Mouse (Mus musculus): ENCODE measurements around the gene Cbx1. TPM values are rescaled to one million over a fixed set of nuclear protein-coding genes. Genes with fewer than 3 reads are reported as not detected.

Cbx1 gene
- total and polyA plus RNA-seq, 3 experiments, result 8.4 to 36.9 (median 34.8) TPM

DNA sequence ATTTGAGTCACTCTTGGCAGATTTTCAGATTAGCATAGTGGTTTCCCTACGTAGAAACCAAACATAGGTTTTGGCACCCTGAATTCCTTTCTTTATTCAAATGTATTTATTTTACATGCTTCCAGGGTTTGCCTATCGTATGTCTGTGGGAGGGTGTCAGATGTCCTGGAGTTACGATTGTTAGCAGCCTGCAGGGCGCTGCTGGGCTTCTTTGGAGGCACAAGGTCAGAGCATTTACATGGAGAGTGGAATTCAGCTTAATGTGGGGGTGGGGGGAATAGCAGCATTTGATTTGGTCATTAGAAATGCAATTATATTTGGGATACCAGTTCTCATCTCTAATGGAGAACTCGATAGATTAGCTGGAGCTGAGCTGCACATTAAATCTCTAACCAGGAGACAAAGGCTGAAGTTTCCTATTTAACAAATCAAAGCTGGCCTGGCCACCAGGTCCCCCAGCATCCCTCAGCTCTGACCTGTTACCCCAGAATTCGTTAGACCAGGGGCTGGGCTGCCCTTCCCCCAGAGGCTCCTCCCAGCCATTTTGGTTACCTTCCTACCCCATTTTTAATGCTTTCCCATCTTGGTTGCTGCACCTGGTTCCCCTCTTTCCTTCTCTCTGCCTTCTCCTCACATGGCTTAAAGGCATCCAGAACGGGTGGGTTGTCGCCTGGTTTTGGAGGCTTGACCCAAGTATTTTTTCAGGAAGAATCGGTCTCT, 2.0 kb upstream of the Cbx1 start:
- intact Hi-C loops (cut with DNase I), result no loop called here
- H3K9ac ChIP-seq (ENCODE audit: low read depth, low read length), result no peak overlapping the region
- H3K4me3 ChIP-seq, result no peak overlapping the region
- H3K27me3 ChIP-seq (ENCODE audit: control insufficient read depth, insufficient read depth, low read length), result no peaks in the 10 kb centered on the region
- TF ChIP-seq CTCF (IDR thresholded peaks at IDR 0.05) (no peak), EP300 (IDR thresholded peaks at IDR 0.05; ENCODE audit: insufficient read depth, low read depth, low read length) (no peak), POLR2A (IDR thresholded peaks at IDR 0.05; ENCODE audit: insufficient read depth, low read depth, low read length) (no peak)
- H3K36me3 ChIP-seq (ENCODE audit: control insufficient read depth, insufficient read depth, low read length), result peaks cover 2% of the 10 kb centered on the region; the same call in 1 of the 2 replicates
- H3K4me1 ChIP-seq (ENCODE audit: control insufficient read depth, insufficient read depth, low read length), result peaks cover 6% of the 10 kb centered on the region
- no peak overlapping the region for H3K27ac ChIP-seq
- peaks cover 3% of the 10 kb centered on the region; the same call in 1 of the 2 replicates for H3K79me2 ChIP-seq (replicated peaks; ENCODE audit: control insufficient read depth, insufficient read depth, low read length)
- 54% methylated on average over 9 of the region's 9 CpGs for WGBS
- DNase-seq, result no peak

- H3K27me3 ChIP-seq (ENCODE audit: control insufficient read depth, insufficient read depth, low read length), result no peaks in the 10 kb centered on the region
- no peak for DNase-seq
- WGBS, result 16% methylated on average over 5 of the region's 5 CpGs
- H3K79me2 ChIP-seq (replicated peaks; ENCODE audit: control insufficient read depth, insufficient read depth, low read length), result peaks cover 3% of the 10 kb centered on the region; the same call in 1 of the 2 replicates
- peak overlapping the region; percentile 67 for H3K4me3 ChIP-seq
- H3K4me1 ChIP-seq (ENCODE audit: control insufficient read depth, insufficient read depth, low read length), result peaks cover 8% of the 10 kb centered on the region
- peaks cover 15% of the 10 kb centered on the region for H3K36me3 ChIP-seq (ENCODE audit: control insufficient read depth, insufficient read depth, low read length)
- TF ChIP-seq CTCF (IDR thresholded peaks at IDR 0.05) (peak; percentile 12; the same call in 1 of the 2 replicates), POLR2A (IDR thresholded peaks at IDR 0.05; ENCODE audit: insufficient read depth, low read depth, low read length) (no peak), EP300 (IDR thresholded peaks at IDR 0.05; ENCODE audit: insufficient read depth, low read depth, low read length) (no peak)
- intact Hi-C loops (cut with DNase I), result loop anchor here (2.0 kb wide), 3 partner anchors 15 to 71 kb away; no protein-coding TSS in a partner anchor
- no peak overlapping the region for H3K27ac ChIP-seq
- peak overlapping the region; percentile 89 for H3K9ac ChIP-seq (ENCODE audit: low read depth, low read length)
These were observed 1.1 kb downstream of the Cbx1 start for GRCm38 (mm10) chr11:96789990-96790389.

GRCm38 (mm10) chr11:96790681-96791080, 1.8 kb downstream of the Cbx1 start:
- Histone ChIP-seq H3K36me3 (ENCODE audit: control insufficient read depth, insufficient read depth, low read length) (peaks cover 15% of the 10 kb centered on the region), H3K4me3 (no peak overlapping the region), H3K9ac (ENCODE audit: low read depth, low read length) (no peak overlapping the region), H3K4me1 (ENCODE audit: control insufficient read depth, insufficient read depth, low read length) (peaks cover 8% of the 10 kb centered on the region), H3K27ac (no peak overlapping the region), H3K79me2 (replicated peaks; ENCODE audit: control insufficient read depth, insufficient read depth, low read length) (peaks cover 3% of the 10 kb centered on the region; the same call in 1 of the 2 replicates), H3K27me3 (ENCODE audit: control insufficient read depth, insufficient read depth, low read length) (no peaks in the 10 kb centered on the region)
- no peak for TF ChIP-seq CTCF (IDR thresholded peaks at IDR 0.05)
- no peak for TF ChIP-seq EP300 (IDR thresholded peaks at IDR 0.05; ENCODE audit: insufficient read depth, low read depth, low read length)
- TF ChIP-seq POLR2A (IDR thresholded peaks at IDR 0.05; ENCODE audit: insufficient read depth, low read depth, low read length), result no peak
- WGBS, result 15% methylated on average over 1 of the region's 1 CpGs
- no peak for DNase-seq
- intact Hi-C loops (cut with DNase I), result no loop called here

DNA sequence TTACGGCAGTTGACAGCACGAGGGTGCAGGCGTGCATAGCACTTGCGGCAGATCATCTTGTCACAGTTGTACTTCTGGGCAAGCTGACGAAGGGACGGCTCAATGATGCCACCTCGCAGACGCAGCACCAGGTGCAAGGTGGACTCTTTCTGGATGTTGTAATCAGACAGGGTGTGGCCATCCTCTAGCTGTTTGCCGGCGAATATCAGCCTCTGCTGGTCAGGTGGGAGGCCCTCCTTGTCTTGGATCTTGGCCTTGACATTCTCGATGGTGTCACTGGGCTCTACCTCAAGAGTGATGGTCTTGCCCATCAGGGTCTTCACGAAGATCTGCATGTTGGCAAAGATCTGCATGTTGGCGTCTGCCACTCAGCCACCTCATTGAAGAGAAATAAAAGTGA, 6.6 kb downstream of the Cbx1 start:
- Histone ChIP-seq H3K36me3 (ENCODE audit: control insufficient read depth, insufficient read depth, low read length) (peaks cover 13% of the 10 kb centered on the region), H3K9ac (ENCODE audit: low read depth, low read length) (no peak overlapping the region), H3K4me3 (no peak overlapping the region), H3K27ac (no peak overlapping the region), H3K4me1 (ENCODE audit: control insufficient read depth, insufficient read depth, low read length) (peaks cover 4% of the 10 kb centered on the region), H3K79me2 (replicated peaks; ENCODE audit: control insufficient read depth, insufficient read depth, low read length) (0 out of 2 replicates have a peak, but pooled peaks cover 1% of the 10 kb centered on the region), H3K27me3 (ENCODE audit: control insufficient read depth, insufficient read depth, low read length) (no peaks in the 10 kb centered on the region)
- DNase-seq, result no peak
- 88% methylated on average over 13 of the region's 13 CpGs for WGBS
- intact Hi-C loops (cut with DNase I), result no loop called here
- TF ChIP-seq CTCF (IDR thresholded peaks at IDR 0.05) (no peak), POLR2A (IDR thresholded peaks at IDR 0.05; ENCODE audit: insufficient read depth, low read depth, low read length) (no peak), EP300 (IDR thresholded peaks at IDR 0.05; ENCODE audit: insufficient read depth, low read depth, low read length) (no peak)

- Histone ChIP-seq H3K4me1 (ENCODE audit: control insufficient read depth, insufficient read depth, low read length) (peaks cover 2% of the 10 kb centered on the region), H3K9ac (ENCODE audit: low read depth, low read length) (no peak overlapping the region), H3K36me3 (ENCODE audit: control insufficient read depth, insufficient read depth, low read length) (peaks cover 13% of the 10 kb centered on the region), H3K27me3 (ENCODE audit: control insufficient read depth, insufficient read depth, low read length) (no peaks in the 10 kb centered on the region), H3K27ac (no peak overlapping the region), H3K79me2 (replicated peaks; ENCODE audit: control insufficient read depth, insufficient read depth, low read length) (0 out of 2 replicates have a peak, but pooled peaks cover 1% of the 10 kb centered on the region), H3K4me3 (no peak overlapping the region)
- intact Hi-C loops (cut with DNase I), result no loop called here
- WGBS, result 99% methylated on average over 2 of the region's 2 CpGs
- no peak for DNase-seq
- TF ChIP-seq POLR2A (IDR thresholded peaks at IDR 0.05; ENCODE audit: insufficient read depth, low read depth, low read length) (no peak), CTCF (IDR thresholded peaks at IDR 0.05) (no peak), EP300 (IDR thresholded peaks at IDR 0.05; ENCODE audit: insufficient read depth, low read depth, low read length) (no peak)
These were observed 7.2 kb downstream of the Cbx1 start for GRCm38 (mm10) chr11:96796081-96796480.

DNA sequence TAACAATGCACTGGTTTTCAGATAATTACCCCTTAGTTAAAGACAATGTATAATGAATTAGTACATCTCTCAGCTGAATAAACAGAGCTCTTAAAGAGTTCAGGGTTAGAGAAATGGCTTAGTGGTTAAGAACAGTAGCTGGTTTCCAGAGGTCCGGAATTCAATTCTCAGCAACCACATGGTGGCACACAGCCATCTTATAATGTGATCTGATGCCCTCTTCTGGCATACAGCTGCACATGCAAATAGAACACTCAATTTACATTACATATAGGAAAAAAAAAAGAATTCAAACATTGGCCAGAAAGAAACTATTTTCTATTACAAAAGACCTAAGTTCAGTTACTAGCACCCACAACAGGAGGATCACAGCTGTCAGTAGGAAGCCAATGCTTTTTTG, 7.7 kb downstream of the Cbx1 start:
- no peak for DNase-seq
- Histone ChIP-seq H3K4me3 (no peak overlapping the region), H3K36me3 (ENCODE audit: control insufficient read depth, insufficient read depth, low read length) (peaks cover 15% of the 10 kb centered on the region), H3K9ac (ENCODE audit: low read depth, low read length) (no peak overlapping the region), H3K27ac (no peak overlapping the region), H3K79me2 (replicated peaks; ENCODE audit: control insufficient read depth, insufficient read depth, low read length) (0 out of 2 replicates have a peak, but pooled peaks cover 1% of the 10 kb centered on the region), H3K27me3 (ENCODE audit: control insufficient read depth, insufficient read depth, low read length) (no peaks in the 10 kb centered on the region), H3K4me1 (ENCODE audit: control insufficient read depth, insufficient read depth, low read length) (peaks cover 2% of the 10 kb centered on the region)
- intact Hi-C loops (cut with DNase I), result no loop called here
- no peak for TF ChIP-seq EP300 (IDR thresholded peaks at IDR 0.05; ENCODE audit: insufficient read depth, low read depth, low read length)
- peak; percentile 60 for TF ChIP-seq CTCF (IDR thresholded peaks at IDR 0.05)
- no peak for TF ChIP-seq POLR2A (IDR thresholded peaks at IDR 0.05; ENCODE audit: insufficient read depth, low read depth, low read length)
- 51% methylated on average over 1 of the region's 1 CpGs for WGBS
